Mouse (Mus musculus) liver, embryonic 13.5 days (tissue): ENCODE results near the gene Qpctl. TPM values are rescaled to one million over a fixed set of nuclear protein-coding genes. Genes with fewer than 3 reads are reported as not detected.

Experiments
- ATAC-seq: fragments of 200-750 bp; cut with Nextera tagmentation; 2 replicates; pipeline ENCODE4 v1.8.0; 2017; ENCODE audit warnings: low read depth, mild to moderate bottlenecking, moderate number of reproducible peaks, moderate library complexity
- DNase-seq: peaks from one replicate; pipeline ENCODE4 v3.0.0; 2022
- H3K27ac ChIP-seq: fragments of 300-500 bp; sonication (generic); 2 replicates; pipeline ENCODE4 v1.5.1; 2015; ENCODE audit warnings: moderate library complexity, mild to moderate bottlenecking, inconsistent platforms
- H3K27me3 ChIP-seq: fragments of 300-500 bp; sonication (generic); 2 replicates; pipeline ENCODE4 v1.6.1; 2015; ENCODE audit warnings: mild to moderate bottlenecking, inconsistent platforms
- H3K36me3 ChIP-seq: fragments of 300-500 bp; sonication (generic); 2 replicates; pipeline ENCODE4 v1.6.1; 2015; ENCODE audit warnings: mild to moderate bottlenecking, inconsistent platforms
- H3K4me1 ChIP-seq: fragments of 300-500 bp; sonication (generic); replicated peaks from 2 replicates; pipeline ENCODE4 v1.6.1; 2015; ENCODE audit warnings: inconsistent platforms
- H3K4me2 ChIP-seq: fragments of 300-500 bp; sonication (generic); 2 replicates; pipeline ENCODE4 v1.6.1; 2015; ENCODE audit warnings: inconsistent platforms, mild to moderate bottlenecking, moderate library complexity
- H3K4me3 ChIP-seq: fragments of 300-500 bp; sonication (generic); replicated peaks from 2 replicates; pipeline ENCODE4 v1.5.1; 2015; ENCODE audit warnings: mild to moderate bottlenecking, inconsistent platforms
- H3K9ac ChIP-seq: fragments of 300-500 bp; sonication (generic); 2 replicates; pipeline ENCODE4 v1.6.1; 2015; ENCODE audit warnings: mild to moderate bottlenecking, inconsistent platforms
- H3K9me3 ChIP-seq: fragments of 300-500 bp; sonication (generic); replicated peaks from 2 replicates; pipeline ENCODE4 v1.6.1; 2016; ENCODE audit warnings: inconsistent platforms
- WGBS: fragments of 180-500 bp; shearing (Covaris S2); methylation state at CpG from one replicate; pipeline ENCODE4 v1.1.7; 2015; ENCODE audit not compliant: insufficient replicate concordance; 5-methylcytosine and 5-hydroxymethylcytosine counted together
- polyA plus RNA-seq: library from polyadenylated mRNA; unstranded; fragments of >200 nt; fragmentation: Nextera tagmentation; extraction: Ambion mirVana; gene quantifications from 2 replicates; pipeline ENCODE4 v1.2.1, GENCODE M21; 2015

Gene Qpctl
- polyA plus RNA-seq, 1 experiment from 2014 or later: 4.0 TPM

DNA sequence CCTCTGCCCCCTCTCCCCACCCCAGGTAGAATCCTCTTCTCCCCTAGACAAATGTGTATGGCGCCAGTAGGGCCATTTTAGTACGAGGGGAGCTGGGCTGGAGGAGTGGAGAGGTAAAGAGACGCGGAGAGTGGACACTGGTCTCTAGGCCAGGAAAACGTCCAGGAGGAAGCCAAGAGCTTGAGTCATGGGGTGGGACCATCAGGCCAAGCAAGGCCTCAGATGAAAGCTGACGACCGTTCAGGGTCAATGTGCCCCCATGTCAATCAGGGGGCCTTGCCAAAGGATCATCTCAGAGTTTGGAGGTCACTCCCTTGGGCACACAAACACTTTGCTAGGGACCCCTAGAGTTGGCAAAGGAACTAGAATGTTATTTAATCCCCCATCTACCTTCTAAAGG, 28.1 kb upstream of the Qpctl start:
- ATAC-seq (no peak), DNase-seq (no peak)
- Histone ChIP-seq H3K27me3 (peaks cover 82% of the 10 kb centered on the region), H3K27ac (no peak overlapping the region), H3K9ac (no peak overlapping the region), H3K9me3 (no peaks in the 10 kb centered on the region), H3K4me2 (no peak overlapping the region), H3K4me1 (peaks cover 55% of the 10 kb centered on the region), H3K36me3 (no peaks in the 10 kb centered on the region), H3K4me3 (no peak overlapping the region)
- 53% methylated on average over 7 of the region's 7 CpGs for WGBS

DNA sequence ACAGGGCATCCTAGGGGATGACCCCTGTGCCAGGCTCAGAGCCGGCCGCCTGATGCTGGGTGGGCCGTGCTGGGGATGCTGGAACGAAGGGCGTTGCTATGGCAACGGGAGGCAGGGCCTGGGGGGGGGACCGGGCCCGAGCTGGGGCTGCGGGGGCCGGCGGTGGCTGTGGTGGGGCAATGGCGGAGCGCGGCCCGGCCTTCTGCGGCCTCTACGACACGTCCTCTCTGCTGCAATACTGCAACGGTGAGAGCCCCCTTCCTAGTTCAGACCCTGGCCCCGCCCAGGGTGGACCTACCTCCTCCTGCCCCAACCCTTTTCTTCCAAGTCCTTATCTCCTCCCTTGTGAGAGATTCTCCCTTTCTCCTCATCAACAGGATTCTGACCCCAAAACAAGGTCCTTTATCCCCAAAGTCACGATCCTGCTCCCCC, 27.4 kb upstream of the Qpctl start:
- H3K4me2 ChIP-seq: no peak overlapping the region
- peaks cover 87% of the 10 kb centered on the region for H3K27me3 ChIP-seq
- H3K4me1 ChIP-seq: peaks cover 55% of the 10 kb centered on the region
- no peak overlapping the region for H3K27ac ChIP-seq
- WGBS: 8% methylated on average over 21 of the region's 21 CpGs
- no peaks in the 10 kb centered on the region for H3K9me3 ChIP-seq
- no peak for DNase-seq
- no peak overlapping the region for H3K9ac ChIP-seq
- 0 out of 2 replicates have a peak overlapping the region, but pooled peaks have one; percentile 8 for H3K4me3 ChIP-seq
- ATAC-seq: no peak
- no peaks in the 10 kb centered on the region for H3K36me3 ChIP-seq

- Histone ChIP-seq H3K4me1 (peaks cover 49% of the 10 kb centered on the region), H3K9me3 (no peaks in the 10 kb centered on the region), H3K4me3 (0 out of 2 replicates have a peak within 1 kb of the TSS, but pooled peaks have one; percentile 8), H3K9ac (no peak within 1 kb of the TSS), H3K27ac (no peak within 1 kb of the TSS), H3K4me2 (no peak within 1 kb of the TSS), H3K36me3 (no peaks in the 10 kb centered on the region), H3K27me3 (peaks cover 87% of the 10 kb centered on the region)
- WGBS: 3% methylated on average over 30 of the region's 30 CpGs
- ATAC-seq (no peak), DNase-seq (no peak)
Measured at GRCm38 (mm10) chr7:19175708-19176515, 26.8 kb upstream of the Qpctl start, which contains the start of gene Eml2. TSS of gene Eml2 (plus strand) at chr7:19176421.

GRCm38 (mm10) chr7:19172874-19173273, 23.8 kb upstream of the Qpctl start:
- H3K27ac ChIP-seq: no peak overlapping the region
- peak; percentile 59 for DNase-seq
- H3K9ac ChIP-seq: no peak overlapping the region; the same call in 1 of the 2 replicates
- H3K36me3 ChIP-seq: no peaks in the 10 kb centered on the region
- 3% methylated on average over 17 of the region's 17 CpGs for WGBS
- peak overlapping the region; percentile 7; the same call in 1 of the 2 replicates for H3K4me3 ChIP-seq
- peak overlapping the region; percentile 38 for H3K4me2 ChIP-seq
- H3K9me3 ChIP-seq: no peaks in the 10 kb centered on the region
- ATAC-seq: peak; percentile 34; the same call in 1 of the 2 replicates
- peaks cover 82% of the 10 kb centered on the region for H3K27me3 ChIP-seq
- H3K4me1 ChIP-seq: peaks cover 23% of the 10 kb centered on the region

GRCm38 (mm10) chr7:19171831-19172230, 22.7 kb upstream of the Qpctl start:
- no peak for ATAC-seq
- Histone ChIP-seq H3K27me3 (peaks cover 80% of the 10 kb centered on the region), H3K4me1 (peaks cover 19% of the 10 kb centered on the region), H3K4me3 (no peak overlapping the region), H3K4me2 (no peak overlapping the region), H3K27ac (no peak overlapping the region), H3K9me3 (0 out of 2 replicates have a peak, but pooled peaks cover 3% of the 10 kb centered on the region), H3K36me3 (no peaks in the 10 kb centered on the region), H3K9ac (0 out of 2 replicates have a peak overlapping the region, but pooled peaks have one; percentile 1)
- WGBS: 26% methylated on average over 8 of the region's 8 CpGs
- no peak for DNase-seq

GRCm38 (mm10) chr7:19170142-19170541, 21.1 kb upstream of the Qpctl start:
- no peak overlapping the region for H3K4me3 ChIP-seq
- no peak overlapping the region for H3K9ac ChIP-seq
- DNase-seq (no peak), ATAC-seq (0 out of 2 replicates have a peak, but pooled peaks have one; percentile 34)
- H3K9me3 ChIP-seq: 0 out of 2 replicates have a peak, but pooled peaks cover 3% of the 10 kb centered on the region
- peaks cover 25% of the 10 kb centered on the region for H3K4me1 ChIP-seq
- WGBS: 45% methylated on average over 8 of the region's 8 CpGs
- no peak overlapping the region for H3K4me2 ChIP-seq
- no peaks in the 10 kb centered on the region for H3K36me3 ChIP-seq
- H3K27me3 ChIP-seq: peaks cover 75% of the 10 kb centered on the region
- H3K27ac ChIP-seq: peak overlapping the region; percentile 34; the same call in 1 of the 2 replicates

DNA sequence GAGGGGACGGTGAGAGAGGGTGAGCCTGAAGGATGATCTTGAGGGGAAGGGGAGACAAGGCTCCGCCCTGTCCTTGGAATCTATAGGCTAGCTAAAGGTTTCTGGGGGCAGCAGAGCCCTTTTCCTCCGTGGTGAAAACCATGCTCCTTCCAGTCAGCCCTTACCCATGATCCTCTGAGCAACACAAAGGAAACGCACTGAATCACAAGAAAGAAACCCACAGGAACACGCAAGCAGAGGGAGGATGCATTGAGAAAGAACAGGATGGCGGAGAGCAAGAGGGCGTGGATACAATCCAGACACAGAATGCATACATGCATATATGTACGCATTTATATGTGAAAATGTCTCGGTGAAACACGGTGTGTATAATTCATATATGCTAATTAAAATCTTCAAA, 20.4 kb upstream of the Qpctl start:
- WGBS: 49% methylated on average over 10 of the region's 10 CpGs
- H3K4me3 ChIP-seq: no peak overlapping the region
- peaks cover 77% of the 10 kb centered on the region for H3K27me3 ChIP-seq
- H3K4me1 ChIP-seq: peaks cover 31% of the 10 kb centered on the region
- H3K36me3 ChIP-seq: no peaks in the 10 kb centered on the region
- H3K4me2 ChIP-seq: no peak overlapping the region
- ATAC-seq (no peak), DNase-seq (no peak)
- H3K9me3 ChIP-seq: 0 out of 2 replicates have a peak, but pooled peaks cover 3% of the 10 kb centered on the region
- peak overlapping the region; percentile 34; the same call in 1 of the 2 replicates for H3K27ac ChIP-seq
- no peak overlapping the region for H3K9ac ChIP-seq

GRCm38 (mm10) chr7:19166990-19167389, 17.9 kb upstream of the Qpctl start:
- Histone ChIP-seq H3K4me1 (peaks cover 32% of the 10 kb centered on the region), H3K4me2 (no peak overlapping the region), H3K9ac (no peak overlapping the region), H3K9me3 (0 out of 2 replicates have a peak, but pooled peaks cover 3% of the 10 kb centered on the region), H3K27ac (no peak overlapping the region), H3K4me3 (no peak overlapping the region), H3K27me3 (peaks cover 78% of the 10 kb centered on the region), H3K36me3 (no peaks in the 10 kb centered on the region)
- WGBS: 68% methylated on average over 3 of the region's 3 CpGs
- DNase-seq: no peak
- ATAC-seq: no peak

DNA sequence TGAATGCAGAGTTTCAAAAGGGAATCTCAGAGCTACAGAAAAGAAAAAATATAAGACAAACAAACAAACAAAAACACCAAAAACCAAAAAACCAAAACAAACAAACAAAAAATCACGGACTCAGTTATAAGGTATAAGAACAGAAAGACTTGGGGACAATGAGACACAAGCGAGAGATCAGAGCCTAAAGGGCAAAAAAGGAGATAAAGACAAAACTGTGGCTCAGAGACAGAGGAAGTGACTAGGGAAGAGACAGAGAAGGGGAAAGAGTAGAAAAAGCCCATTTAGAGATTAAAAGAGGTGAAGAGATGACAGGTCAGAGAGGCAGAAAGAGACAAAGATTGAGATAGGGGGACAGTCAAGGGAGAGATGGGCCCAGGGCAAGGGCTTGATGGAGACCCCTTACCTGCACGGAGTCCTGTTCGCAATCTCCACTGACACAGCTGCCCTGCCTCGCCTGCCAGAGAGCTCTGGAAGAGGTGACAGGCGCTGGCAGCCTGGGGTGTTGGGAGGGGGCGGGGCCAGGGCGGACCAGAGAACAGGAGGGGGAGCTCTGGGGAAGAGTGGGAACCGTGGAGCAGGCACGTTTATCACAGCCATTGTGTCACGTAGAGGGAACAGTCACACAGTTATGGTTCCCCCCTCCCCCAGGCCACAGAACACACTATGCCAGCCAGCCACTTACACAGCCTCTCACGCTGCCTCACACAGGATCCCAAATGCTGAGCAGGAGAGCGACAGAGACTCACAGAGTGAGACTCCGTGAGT, 16.7 kb upstream of the Qpctl start, which contains the start of gene Gipr:
Gipr (minus strand) TSS at position 472 of the 768 bp plus-strand sequence.
- peaks cover 77% of the 10 kb centered on the region for H3K27me3 ChIP-seq
- H3K4me1 ChIP-seq: peaks cover 29% of the 10 kb centered on the region
- 0 out of 2 replicates have a peak, but pooled peaks cover 3% of the 10 kb centered on the region for H3K9me3 ChIP-seq
- peak within 1 kb of the TSS; percentile 44 for H3K4me2 ChIP-seq
- 9% methylated on average over 14 of the region's 14 CpGs for WGBS
- DNase-seq (no peak), ATAC-seq (0 out of 2 replicates have a peak, but pooled peaks have one; percentile 8)
- 0 out of 2 replicates have a peak within 1 kb of the TSS, but pooled peaks have one; percentile 22 for H3K4me3 ChIP-seq
- no peak within 1 kb of the TSS for H3K9ac ChIP-seq
- no peak within 1 kb of the TSS for H3K27ac ChIP-seq
- H3K36me3 ChIP-seq: no peaks in the 10 kb centered on the region

DNA sequence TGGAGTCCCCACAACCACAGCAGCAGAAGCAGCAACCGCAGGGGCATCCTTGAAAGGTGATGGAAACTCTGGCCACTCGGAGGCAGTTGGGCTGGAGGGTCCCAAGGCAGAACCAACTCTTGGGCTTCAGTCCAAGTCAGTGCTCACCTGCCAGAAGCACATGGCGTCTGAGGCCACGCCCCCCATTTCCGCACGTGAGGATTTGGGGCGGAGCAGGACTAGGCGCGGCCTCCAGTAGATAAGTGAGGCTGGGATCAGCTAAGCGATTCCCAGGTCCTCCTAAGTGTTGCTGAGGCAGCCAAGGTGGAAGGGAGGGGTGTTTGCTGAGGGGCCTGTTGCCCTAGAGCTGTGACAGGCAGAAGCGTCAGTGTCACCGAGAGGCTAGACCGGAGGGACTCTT, 15.9 kb upstream of the Qpctl start:
- 0 out of 2 replicates have a peak, but pooled peaks cover 3% of the 10 kb centered on the region for H3K9me3 ChIP-seq
- DNase-seq: peak; percentile 56
- no peak overlapping the region for H3K27ac ChIP-seq
- ATAC-seq: peak; percentile 46
- H3K27me3 ChIP-seq: peaks cover 75% of the 10 kb centered on the region
- WGBS: under 1% methylated on average over 13 of the region's 13 CpGs
- no peaks in the 10 kb centered on the region for H3K36me3 ChIP-seq
- 0 out of 2 replicates have a peak overlapping the region, but pooled peaks have one; percentile 22 for H3K4me3 ChIP-seq
- H3K9ac ChIP-seq: no peak overlapping the region
- H3K4me1 ChIP-seq: peaks cover 38% of the 10 kb centered on the region
- H3K4me2 ChIP-seq: peak overlapping the region; percentile 44

- H3K27me3 ChIP-seq: peaks cover 76% of the 10 kb centered on the region
- DNase-seq: no peak
- peak overlapping the region; percentile 44 for H3K4me2 ChIP-seq
- no peaks in the 10 kb centered on the region for H3K36me3 ChIP-seq
- no peak overlapping the region for H3K27ac ChIP-seq
- no peak overlapping the region for H3K9ac ChIP-seq
- WGBS: 4% methylated on average over 6 of the region's 6 CpGs
- H3K9me3 ChIP-seq: 0 out of 2 replicates have a peak, but pooled peaks cover 3% of the 10 kb centered on the region
- H3K4me1 ChIP-seq: peaks cover 46% of the 10 kb centered on the region
- H3K4me3 ChIP-seq: 0 out of 2 replicates have a peak overlapping the region, but pooled peaks have one; percentile 1
- peak; percentile 55 for ATAC-seq
Measured at GRCm38 (mm10) chr7:19164189-19164588, 15.1 kb upstream of the Qpctl start.
